Mouse (Mus musculus) forebrain, postnatal 0 days (tissue): Measurements from ENCODE around the gene Snx1. TPM values are rescaled to one million over a fixed set of nuclear protein-coding genes. Genes with fewer than 3 reads are reported as not detected.

Experiments used
- ATAC-seq: fragments of 200-750 bp; cut with Nextera tagmentation; 2 replicates; pipeline ENCODE4 v1.8.0; 2017; ENCODE audit warnings: mild to moderate bottlenecking, moderate library complexity
- DNase-seq: peaks from one replicate; pipeline ENCODE4 v3.0.0-alpha.2; 2015
- H3K27ac ChIP-seq: fragments of 300-500 bp; sonication (generic); 2 replicates; pipeline ENCODE4 v1.5.1; 2014; ENCODE audit warnings: low read depth, mild to moderate bottlenecking, antibody characterized with exemption, low read length, moderate library complexity, mixed read lengths
- H3K27me3 ChIP-seq: fragments of 300-500 bp; sonication (generic); 2 replicates; pipeline ENCODE4 v1.6.1; 2014; ENCODE audit warnings: mild to moderate bottlenecking, low read length, mixed read lengths; ENCODE audit not compliant: insufficient read depth
- H3K36me3 ChIP-seq: fragments of 300-500 bp; sonication (generic); 2 replicates; pipeline ENCODE4 v1.6.1; 2014; ENCODE audit warnings: mild to moderate bottlenecking, moderate library complexity; ENCODE audit not compliant: insufficient read depth
- H3K4me1 ChIP-seq: fragments of 300-500 bp; sonication (generic); 2 replicates; pipeline ENCODE4 v1.6.1; 2014; ENCODE audit warnings: antibody characterized with exemption; ENCODE audit not compliant: insufficient read depth
- H3K4me2 ChIP-seq: fragments of 300-500 bp; sonication (generic); 2 replicates; pipeline ENCODE4 v1.6.1; 2014; ENCODE audit warnings: low read depth, mild to moderate bottlenecking, moderate library complexity
- H3K4me3 ChIP-seq: fragments of 300-500 bp; sonication (generic); 2 replicates; pipeline ENCODE4 v1.5.1; 2014; ENCODE audit warnings: low read depth, low read length, mixed read lengths
- H3K9ac ChIP-seq: fragments of 300-500 bp; sonication (generic); 2 replicates; pipeline ENCODE4 v1.6.1; 2014; ENCODE audit warnings: mild to moderate bottlenecking
- H3K9me3 ChIP-seq: fragments of 300-500 bp; sonication (generic); 2 replicates; pipeline ENCODE4 v1.6.1; 2016; ENCODE audit warnings: low read length
- CTCF ChIP-seq: sonication (generic); IDR thresholded peaks from 2 replicates; pipeline ENCODE4 v1.5.1; 2016; ENCODE audit warnings: antibody characterized with exemption, control low read depth, low read depth
- WGBS: fragments of 180-500 bp; shearing (Covaris S2); extraction: QIAGEN DNeasy Blood & Tissue Kit; methylation state at CpG from one replicate; pipeline ENCODE4 v1.1.7; 2014; 5-methylcytosine and 5-hydroxymethylcytosine counted together
- polyA plus RNA-seq: library from polyadenylated mRNA; unstranded; fragments of >200 nt; fragmentation: Nextera tagmentation; extraction: Ambion mirVana; gene quantifications from 2 replicates; pipeline ENCODE4 v1.2.1, GENCODE M21; 2015
- total RNA-seq: library from RNA; depleted of rRNA; stranded (reverse); fragments of >200 nt; gene quantifications from 2 replicates; pipeline ENCODE4 v1.2.3, GENCODE M21; 2014

The Snx1 gene
- total and polyA plus RNA-seq, 2 experiments from 2014 or later: 51.5 to 59.8 TPM

DNA sequence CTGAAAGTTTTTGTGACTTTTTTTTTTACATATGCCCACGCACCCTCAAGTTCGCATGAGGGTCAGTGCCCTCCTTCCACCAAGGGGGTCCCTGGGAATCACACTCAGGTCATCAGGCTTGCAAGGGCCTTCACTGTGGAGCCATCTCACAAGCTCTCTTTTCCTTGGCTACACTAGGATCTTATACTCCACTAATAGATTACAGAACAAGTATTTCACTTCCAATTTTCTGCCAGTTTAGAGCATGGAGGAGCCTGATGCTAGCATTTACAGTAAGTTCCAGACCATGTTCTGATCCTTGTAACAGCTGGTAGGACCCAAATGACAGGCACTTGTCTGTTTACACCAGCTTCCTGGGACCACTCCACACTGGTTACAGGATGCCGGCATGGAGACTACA lies 48.3 kb downstream of the Snx1 start:
- WGBS: 63% methylated on average over 3 of the region's 3 CpGs
- Histone ChIP-seq H3K27ac (no peak overlapping the region), H3K4me2 (0 out of 2 replicates have a peak overlapping the region, but pooled peaks have one; percentile 19), H3K4me3 (no peak overlapping the region), H3K4me1 (no peaks in the 10 kb centered on the region), H3K9ac (no peak overlapping the region), H3K9me3 (no peaks in the 10 kb centered on the region), H3K27me3 (no peaks in the 10 kb centered on the region), H3K36me3 (no peaks in the 10 kb centered on the region)
- DNase-seq: no peak
- no peak; the same call in 1 of the 2 replicates for ATAC-seq
- TF ChIP-seq CTCF: no peak

GRCm38 (mm10) chr9:66072754-66073153 lies 53.6 kb downstream of the Snx1 start:
- 0 out of 2 replicates have a peak, but pooled peaks cover 4% of the 10 kb centered on the region for H3K27me3 ChIP-seq
- H3K4me2 ChIP-seq: no peak overlapping the region
- peaks cover 4% of the 10 kb centered on the region; the same call in 1 of the 2 replicates for H3K4me1 ChIP-seq
- no peak overlapping the region for H3K4me3 ChIP-seq
- 85% methylated on average over 7 of the region's 7 CpGs for WGBS
- no peak overlapping the region for H3K9ac ChIP-seq
- no peak overlapping the region for H3K27ac ChIP-seq
- TF ChIP-seq CTCF: no peak
- DNase-seq (no peak), ATAC-seq (no peak)
- H3K36me3 ChIP-seq: no peaks in the 10 kb centered on the region
- no peaks in the 10 kb centered on the region for H3K9me3 ChIP-seq

- Histone ChIP-seq H3K27me3 (0 out of 2 replicates have a peak, but pooled peaks cover 4% of the 10 kb centered on the region), H3K4me3 (no peak overlapping the region)
Measured at GRCm38 (mm10) chr9:66070151-66070550, 56.2 kb downstream of the Snx1 start.

DNA sequence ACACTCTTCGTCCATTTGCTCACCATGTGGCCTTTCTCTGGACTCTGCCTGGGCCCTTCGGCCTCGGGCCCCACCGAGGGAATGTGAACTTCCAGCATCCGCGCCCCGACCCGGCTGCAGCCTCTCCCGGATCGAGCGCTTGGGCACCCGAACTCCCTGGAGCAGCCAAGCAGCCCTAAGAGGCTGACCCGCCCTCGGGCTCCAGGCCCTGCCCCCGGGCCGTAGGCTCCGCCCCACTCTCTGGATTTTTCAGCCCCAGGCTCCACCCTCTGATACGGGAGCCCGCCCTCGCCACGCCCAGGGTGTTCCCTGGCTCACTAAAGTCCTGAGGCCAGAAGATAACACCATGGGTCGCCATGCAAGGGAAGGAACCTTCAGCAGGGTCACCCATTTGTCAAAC lies 56.8 kb downstream of the Snx1 start, which contains the start of gene Snx22:
TSS of gene Snx22 (minus strand) at position 137 of the 400 bp plus-strand sequence.
- Histone ChIP-seq H3K4me1 (peaks cover 4% of the 10 kb centered on the region; the same call in 1 of the 2 replicates), H3K27me3 (0 out of 2 replicates have a peak, but pooled peaks cover 4% of the 10 kb centered on the region), H3K36me3 (peaks cover 25% of the 10 kb centered on the region), H3K9ac (peak within 1 kb of the TSS; percentile 60), H3K4me3 (peak within 1 kb of the TSS; percentile 53), H3K27ac (no peak within 1 kb of the TSS), H3K9me3 (no peaks in the 10 kb centered on the region), H3K4me2 (peak within 1 kb of the TSS; percentile 95)
- DNase-seq (peak; percentile 75), ATAC-seq (peak; percentile 91)
- TF ChIP-seq CTCF: no peak
- WGBS: under 1% methylated on average over 22 of the region's 22 CpGs

More at GRCm38 (mm10) chr9:66070151-66070550, 56.2 kb downstream of the Snx1 start:
- H3K36me3 ChIP-seq: peaks cover 24% of the 10 kb centered on the region
- DNase-seq: no peak
- WGBS: 87% methylated on average over 5 of the region's 5 CpGs
- H3K4me1 ChIP-seq: peaks cover 4% of the 10 kb centered on the region; the same call in 1 of the 2 replicates
- no peak overlapping the region for H3K9ac ChIP-seq
- H3K4me2 ChIP-seq: no peak overlapping the region
- no peak overlapping the region for H3K27ac ChIP-seq
- no peak for TF ChIP-seq CTCF
- no peaks in the 10 kb centered on the region for H3K9me3 ChIP-seq
- ATAC-seq: no peak

GRCm38 (mm10) chr9:66068971-66069391 lies 57.4 kb downstream of the Snx1 start:
- Histone ChIP-seq H3K27ac (no peak overlapping the region), H3K36me3 (peaks cover 31% of the 10 kb centered on the region), H3K27me3 (0 out of 2 replicates have a peak, but pooled peaks cover 4% of the 10 kb centered on the region), H3K4me2 (peak overlapping the region; percentile 95), H3K9me3 (no peaks in the 10 kb centered on the region), H3K4me3 (peak overlapping the region; percentile 53), H3K4me1 (peaks cover 4% of the 10 kb centered on the region; the same call in 1 of the 2 replicates), H3K9ac (peak overlapping the region; percentile 60)
- peak; percentile 59 for DNase-seq
- TF ChIP-seq CTCF: peak; percentile 30
- ATAC-seq: peak; percentile 65
- 3% methylated on average over 30 of the region's 30 CpGs for WGBS

DNA sequence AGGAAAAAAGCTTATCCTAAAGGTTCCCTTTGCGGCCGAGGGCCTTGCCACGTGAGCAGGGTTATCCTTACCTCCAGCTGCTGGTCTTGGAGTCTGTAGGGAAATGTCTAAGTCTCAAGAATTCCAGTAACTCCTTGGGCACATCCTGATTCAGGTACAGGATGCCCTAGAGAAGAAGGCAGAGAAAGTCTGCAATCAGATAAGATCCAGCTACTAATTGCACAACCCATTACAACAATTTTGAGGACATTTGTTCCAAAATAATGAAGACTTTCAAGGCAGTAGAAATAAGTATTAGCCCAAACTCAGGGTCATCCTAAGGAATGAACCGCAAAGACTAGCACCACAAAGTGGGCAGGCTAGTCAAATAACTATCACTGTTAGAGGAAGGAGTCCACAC lies 58.3 kb downstream of the Snx1 start:
- Histone ChIP-seq H3K9ac (no peak overlapping the region), H3K9me3 (no peaks in the 10 kb centered on the region), H3K27me3 (0 out of 2 replicates have a peak, but pooled peaks cover 4% of the 10 kb centered on the region), H3K4me3 (no peak overlapping the region), H3K36me3 (peaks cover 40% of the 10 kb centered on the region), H3K4me2 (no peak overlapping the region), H3K27ac (no peak overlapping the region), H3K4me1 (peaks cover 4% of the 10 kb centered on the region; the same call in 1 of the 2 replicates)
- no peak for TF ChIP-seq CTCF
- ATAC-seq: no peak
- no peak for DNase-seq
- 57% methylated on average over 4 of the region's 4 CpGs for WGBS

DNA sequence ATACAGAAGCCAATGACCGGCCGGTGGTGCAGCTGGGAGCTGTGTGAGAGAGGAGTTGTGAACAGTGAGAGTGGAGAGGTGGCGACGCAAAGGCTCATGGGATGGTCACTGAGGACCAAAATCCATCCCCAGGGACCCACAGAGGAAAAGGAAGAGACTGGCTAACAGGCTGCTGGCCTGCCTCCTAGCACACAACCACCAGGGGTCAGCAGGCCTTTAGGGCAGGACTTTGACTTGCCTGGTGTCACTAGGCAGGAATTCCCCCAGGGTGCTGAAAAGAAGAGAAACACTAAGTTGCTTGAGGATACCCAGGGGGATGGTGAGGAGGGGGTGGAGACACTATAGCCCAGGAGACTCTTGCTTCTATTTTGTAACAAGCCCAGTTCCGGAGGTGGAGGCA lies 58.8 kb downstream of the Snx1 start:
- no peaks in the 10 kb centered on the region for H3K9me3 ChIP-seq
- WGBS: 31% methylated on average over 5 of the region's 5 CpGs
- H3K9ac ChIP-seq: no peak overlapping the region
- H3K4me2 ChIP-seq: no peak overlapping the region
- no peak overlapping the region for H3K4me3 ChIP-seq
- TF ChIP-seq CTCF: peak; percentile 64
- H3K36me3 ChIP-seq: peaks cover 45% of the 10 kb centered on the region
- peaks cover 4% of the 10 kb centered on the region; the same call in 1 of the 2 replicates for H3K4me1 ChIP-seq
- ATAC-seq (no peak), DNase-seq (no peak)
- no peak overlapping the region for H3K27ac ChIP-seq
- 0 out of 2 replicates have a peak, but pooled peaks cover 4% of the 10 kb centered on the region for H3K27me3 ChIP-seq
